Mouse (Mus musculus): ENCODE results near the gene 1700023F06Rik. TPM values are rescaled to one million over a fixed set of nuclear protein-coding genes. Genes with fewer than 3 reads are reported as not detected.
"Not testable (repeated sequence)": the region's sequence is repeated elsewhere in the genome, so short reads cannot be mapped to it uniquely, and the experiment has no call there.

1700023F06Rik gene
- polyA plus RNA-seq, 1 experiment from 2014 or later = 0.27 TPM

DNA sequence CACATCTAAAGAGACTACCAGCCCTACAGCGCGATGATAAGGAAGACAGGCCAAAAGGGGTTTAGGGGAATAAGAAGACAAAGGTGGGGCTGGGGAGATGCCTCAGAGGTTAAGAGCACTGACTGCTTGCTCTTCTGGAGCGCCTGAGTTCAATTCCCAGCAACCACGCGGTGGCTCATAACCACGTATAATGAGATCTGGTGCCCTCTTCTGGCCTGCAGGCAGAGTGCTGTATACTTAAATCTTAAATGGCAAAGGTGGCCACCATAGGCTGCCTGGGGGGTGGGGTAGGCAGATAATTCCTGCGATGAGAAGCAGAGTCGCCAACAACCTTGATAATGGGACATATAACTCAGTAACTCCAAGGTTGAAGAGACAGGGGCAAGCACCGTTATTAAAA, 29.4 kb upstream of the 1700023F06Rik start:
- no peak overlapping the region for H3K4me3 ChIP-seq
- H3K4me1 ChIP-seq (replicated peaks) = peaks cover 29% of the 10 kb centered on the region
- no peak for DNase-seq (ENCODE audit: low spot score)
- H3K27me3 ChIP-seq (ENCODE audit: insufficient read depth, poor library complexity, severe bottlenecking) = no peaks in the 10 kb centered on the region
- H3K36me3 ChIP-seq = peaks cover 59% of the 10 kb centered on the region
- WGBS = 69% methylated on average over 9 of the region's 9 CpGs
- no peak overlapping the region for H3K27ac ChIP-seq
- H3K9me3 ChIP-seq = no peaks in the 10 kb centered on the region

- no peak for DNase-seq (ENCODE audit: low spot score)
- no peak overlapping the region for H3K4me3 ChIP-seq
- H3K9me3 ChIP-seq = no peaks in the 10 kb centered on the region
- H3K27ac ChIP-seq = no peak overlapping the region
- peaks cover 24% of the 10 kb centered on the region for H3K4me1 ChIP-seq (replicated peaks)
- WGBS = 87% methylated on average over 10 of the region's 10 CpGs
- H3K36me3 ChIP-seq = peaks cover 59% of the 10 kb centered on the region
- no peaks in the 10 kb centered on the region for H3K27me3 ChIP-seq (ENCODE audit: insufficient read depth, poor library complexity, severe bottlenecking)
Measured at GRCm38 (mm10) chr11:103236903-103237302, 28.5 kb upstream of the 1700023F06Rik start.

DNA sequence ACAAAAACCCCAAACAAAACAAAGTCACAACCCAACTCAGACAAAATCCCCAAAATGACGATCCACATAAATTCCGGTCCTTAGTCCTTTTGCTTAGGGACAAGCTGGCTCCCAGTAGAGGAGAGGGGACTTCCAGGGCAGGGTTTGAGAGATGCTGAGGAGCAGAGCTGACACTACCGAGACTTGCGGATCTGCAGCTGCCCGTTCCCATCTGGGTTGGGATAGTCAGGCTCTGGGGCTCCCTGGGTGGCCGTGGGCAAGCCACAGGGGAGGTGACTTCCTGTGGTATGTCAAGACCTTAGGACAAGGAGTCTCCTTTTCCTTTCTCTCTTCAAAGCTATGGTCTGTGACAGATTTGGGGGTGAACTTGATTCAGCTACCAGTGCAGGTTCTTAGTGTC, 28.1 kb upstream of the 1700023F06Rik start:
- DNase-seq (ENCODE audit: low spot score) = no peak
- H3K4me1 ChIP-seq (replicated peaks) = peaks cover 20% of the 10 kb centered on the region
- H3K36me3 ChIP-seq = peaks cover 60% of the 10 kb centered on the region
- no peak overlapping the region for H3K27ac ChIP-seq
- 80% methylated on average over 6 of the region's 6 CpGs for WGBS
- no peaks in the 10 kb centered on the region for H3K9me3 ChIP-seq
- H3K27me3 ChIP-seq (ENCODE audit: insufficient read depth, poor library complexity, severe bottlenecking) = no peaks in the 10 kb centered on the region
- H3K4me3 ChIP-seq = no peak overlapping the region

DNA sequence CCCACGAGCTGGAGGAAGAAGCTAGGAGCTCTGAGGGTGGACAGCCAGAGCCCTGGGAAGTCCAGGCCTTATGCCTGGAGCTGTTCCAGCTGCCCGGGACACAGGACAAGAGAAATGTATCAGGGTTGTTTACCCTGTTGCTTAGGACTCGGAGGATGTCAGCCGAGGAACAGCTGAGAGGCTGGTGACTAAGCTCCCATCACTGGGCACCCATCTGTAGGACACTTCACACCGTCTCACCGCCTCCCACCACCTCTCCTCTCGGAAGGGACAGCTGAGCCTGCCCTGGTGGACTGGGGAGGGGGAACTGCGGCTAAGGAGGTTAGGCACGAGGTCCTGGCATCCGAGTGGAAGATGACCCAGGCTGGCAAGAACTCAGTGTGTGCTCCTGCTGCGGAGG, 27.3 kb upstream of the 1700023F06Rik start:
- no peaks in the 10 kb centered on the region for H3K27me3 ChIP-seq (ENCODE audit: insufficient read depth, poor library complexity, severe bottlenecking)
- H3K4me3 ChIP-seq = no peak overlapping the region
- WGBS = 78% methylated on average over 11 of the region's 11 CpGs
- DNase-seq (ENCODE audit: low spot score) = no peak
- H3K27ac ChIP-seq = peak overlapping the region; percentile 9; the same call in 1 of the 2 replicates
- no peaks in the 10 kb centered on the region for H3K9me3 ChIP-seq
- peaks cover 57% of the 10 kb centered on the region for H3K36me3 ChIP-seq
- peaks cover 13% of the 10 kb centered on the region for H3K4me1 ChIP-seq (replicated peaks)

DNA sequence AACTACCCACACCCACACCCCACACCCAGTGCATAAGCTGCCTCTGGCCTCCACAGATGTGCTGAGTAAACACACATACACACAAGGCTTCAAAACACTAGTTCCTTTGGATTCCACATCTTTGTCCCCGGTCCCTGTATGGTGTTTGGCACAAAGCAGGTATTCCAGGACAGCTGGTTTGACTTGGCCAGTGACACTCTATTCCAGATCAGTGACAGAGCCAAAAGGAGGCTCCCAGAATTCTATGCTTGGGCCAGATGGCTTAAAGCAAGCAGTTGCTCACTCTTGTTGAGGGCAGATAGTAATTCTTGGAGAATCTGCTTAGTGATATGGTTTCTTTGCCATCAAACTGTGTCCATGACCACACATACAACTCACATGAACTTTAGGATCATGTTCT, 26.1 kb upstream of the 1700023F06Rik start:
- Histone ChIP-seq H3K27ac (no peak overlapping the region), H3K4me3 (no peak overlapping the region), H3K27me3 (ENCODE audit: insufficient read depth, poor library complexity, severe bottlenecking) (no peaks in the 10 kb centered on the region), H3K4me1 (replicated peaks) (peaks cover 9% of the 10 kb centered on the region), H3K36me3 (peaks cover 57% of the 10 kb centered on the region), H3K9me3 (0 out of 2 replicates have a peak, but pooled peaks cover 1% of the 10 kb centered on the region)
- no peak for DNase-seq (ENCODE audit: low spot score)
- 77% methylated on average over 1 of the region's 1 CpGs for WGBS

DNA sequence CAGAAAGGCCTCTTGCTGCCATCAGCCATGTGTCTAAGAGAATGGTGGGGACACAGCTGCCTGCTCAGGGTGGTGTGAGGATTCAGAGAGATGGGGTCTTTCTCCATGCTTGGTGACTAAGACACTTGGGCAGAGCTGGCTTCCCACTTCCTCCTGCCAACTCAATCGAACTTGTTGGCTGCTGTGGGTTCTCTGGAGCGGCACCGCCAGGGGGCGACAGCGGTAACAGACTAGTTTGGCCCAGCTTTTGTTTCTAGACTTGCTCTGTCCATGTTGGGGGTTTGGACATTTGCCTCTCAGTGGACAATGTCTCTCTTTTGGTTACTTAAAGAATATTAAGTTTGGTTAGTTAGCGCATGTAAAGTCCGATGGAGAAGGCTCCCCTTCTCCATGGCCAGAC, 24.6 kb upstream of the 1700023F06Rik start:
- Histone ChIP-seq H3K9me3 (0 out of 2 replicates have a peak, but pooled peaks cover 3% of the 10 kb centered on the region), H3K27ac (0 out of 2 replicates have a peak overlapping the region, but pooled peaks have one; percentile 45), H3K4me1 (replicated peaks) (peaks cover 9% of the 10 kb centered on the region), H3K4me3 (no peak overlapping the region), H3K27me3 (ENCODE audit: insufficient read depth, poor library complexity, severe bottlenecking) (no peaks in the 10 kb centered on the region), H3K36me3 (peaks cover 54% of the 10 kb centered on the region)
- peak; percentile 78 for DNase-seq (ENCODE audit: low spot score)
- 32% methylated on average over 7 of the region's 7 CpGs for WGBS

DNA sequence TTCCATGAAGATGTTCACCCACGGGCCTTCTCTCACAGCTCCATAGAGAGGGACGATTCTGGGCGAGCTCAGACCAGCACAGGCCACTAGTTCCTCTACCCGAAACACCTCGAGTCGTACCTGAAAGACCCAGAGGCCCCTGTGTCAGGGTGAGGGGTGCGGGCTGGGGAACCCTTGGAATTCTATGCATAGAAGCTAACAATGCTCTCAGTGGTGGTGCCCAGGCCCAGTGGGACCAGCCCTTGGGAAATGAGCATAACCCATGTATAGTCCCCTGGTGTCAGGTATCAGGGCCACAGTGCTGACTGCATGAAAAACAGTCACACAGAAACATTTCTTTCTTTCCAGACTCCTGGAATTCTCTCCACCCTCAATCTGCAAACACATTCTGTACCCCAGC, 23.0 kb upstream of the 1700023F06Rik start:
- H3K4me1 ChIP-seq (replicated peaks) = peaks cover 9% of the 10 kb centered on the region
- peaks cover 51% of the 10 kb centered on the region for H3K36me3 ChIP-seq
- no peak for DNase-seq (ENCODE audit: low spot score)
- H3K27ac ChIP-seq = no peak overlapping the region
- H3K9me3 ChIP-seq = 0 out of 2 replicates have a peak, but pooled peaks cover 3% of the 10 kb centered on the region
- WGBS = 88% methylated on average over 7 of the region's 7 CpGs
- H3K4me3 ChIP-seq = no peak overlapping the region
- no peaks in the 10 kb centered on the region for H3K27me3 ChIP-seq (ENCODE audit: insufficient read depth, poor library complexity, severe bottlenecking)

GRCm38 (mm10) chr11:103230626-103231025, 22.3 kb upstream of the 1700023F06Rik start:
- Histone ChIP-seq H3K36me3 (peaks cover 53% of the 10 kb centered on the region), H3K27me3 (ENCODE audit: insufficient read depth, poor library complexity, severe bottlenecking) (no peaks in the 10 kb centered on the region), H3K9me3 (0 out of 2 replicates have a peak, but pooled peaks cover 3% of the 10 kb centered on the region), H3K4me3 (no peak overlapping the region), H3K27ac (no peak overlapping the region), H3K4me1 (replicated peaks) (peaks cover 9% of the 10 kb centered on the region)
- DNase-seq (ENCODE audit: low spot score) = no peak
- WGBS = 89% methylated on average over 19 of the region's 19 CpGs

GRCm38 (mm10) chr11:103229608-103230007, 21.2 kb upstream of the 1700023F06Rik start:
- no peak overlapping the region for H3K27ac ChIP-seq
- no peaks in the 10 kb centered on the region for H3K27me3 ChIP-seq (ENCODE audit: insufficient read depth, poor library complexity, severe bottlenecking)
- DNase-seq (ENCODE audit: low spot score) = no peak
- H3K36me3 ChIP-seq = peaks cover 62% of the 10 kb centered on the region
- WGBS = 93% methylated on average over 2 of the region's 2 CpGs
- no peak overlapping the region for H3K4me3 ChIP-seq
- 0 out of 2 replicates have a peak, but pooled peaks cover 3% of the 10 kb centered on the region for H3K9me3 ChIP-seq
- H3K4me1 ChIP-seq (replicated peaks) = peaks cover 9% of the 10 kb centered on the region

- H3K36me3 ChIP-seq = peaks cover 82% of the 10 kb centered on the region
- DNase-seq (ENCODE audit: low spot score) = no peak
- peak overlapping the region; percentile 65 for H3K27ac ChIP-seq
- 62% methylated on average over 18 of the region's 18 CpGs for WGBS
- H3K9me3 ChIP-seq = no peaks in the 10 kb centered on the region
- H3K4me3 ChIP-seq = no peak overlapping the region
- peaks cover 13% of the 10 kb centered on the region for H3K27me3 ChIP-seq (ENCODE audit: insufficient read depth, poor library complexity, severe bottlenecking)
- H3K4me1 ChIP-seq (replicated peaks) = 0 out of 2 replicates have a peak, but pooled peaks cover 3% of the 10 kb centered on the region
Measured at GRCm38 (mm10) chr11:103223951-103224456, 15.6 kb upstream of the 1700023F06Rik start.

- DNase-seq (ENCODE audit: low spot score) = no peak
- WGBS = 91% methylated on average over 10 of the region's 10 CpGs
- H3K4me3 ChIP-seq = no peak overlapping the region
- peaks cover 76% of the 10 kb centered on the region for H3K36me3 ChIP-seq
- H3K27me3 ChIP-seq (ENCODE audit: insufficient read depth, poor library complexity, severe bottlenecking) = peaks cover 19% of the 10 kb centered on the region
- peaks cover 5% of the 10 kb centered on the region for H3K4me1 ChIP-seq (replicated peaks)
- H3K27ac ChIP-seq = no peak overlapping the region
- no peaks in the 10 kb centered on the region for H3K9me3 ChIP-seq
Measured at GRCm38 (mm10) chr11:103223444-103223843, 15.1 kb upstream of the 1700023F06Rik start.

DNA sequence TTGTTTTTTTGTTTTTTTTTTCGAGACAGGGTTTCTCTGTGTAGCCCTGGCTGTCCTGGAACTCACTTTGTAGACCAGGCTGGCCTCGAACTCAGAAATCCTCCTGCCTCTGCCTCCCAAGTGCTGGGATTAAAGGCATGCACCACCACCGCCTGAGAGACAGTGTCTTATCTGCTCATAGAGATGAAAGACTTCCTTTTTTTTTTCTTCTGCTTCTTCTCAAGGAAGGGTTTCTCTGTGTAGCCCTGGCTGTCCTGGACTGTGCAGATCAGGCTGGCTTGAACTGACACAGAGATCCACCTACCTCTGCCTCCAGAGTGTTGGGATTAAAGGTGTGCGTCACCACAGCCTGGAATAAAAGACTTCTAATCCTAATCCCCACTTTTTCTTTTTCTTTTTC, 14.4 kb upstream of the 1700023F06Rik start:
- peaks cover 13% of the 10 kb centered on the region for H3K4me1 ChIP-seq (replicated peaks)
- not testable (repeated sequence) for H3K4me3 ChIP-seq; H3K9me3 ChIP-seq; H3K27ac ChIP-seq; DNase-seq (ENCODE audit: low spot score)
- 83% methylated on average over 4 of the region's 4 CpGs for WGBS
- H3K36me3 ChIP-seq = peaks cover 74% of the 10 kb centered on the region
- peaks cover 25% of the 10 kb centered on the region for H3K27me3 ChIP-seq (ENCODE audit: insufficient read depth, poor library complexity, severe bottlenecking)

GRCm38 (mm10) chr11:103221437-103221836, 13.1 kb upstream of the 1700023F06Rik start:
- 91% methylated on average over 6 of the region's 6 CpGs for WGBS
- DNase-seq (ENCODE audit: low spot score) = no peak
- Histone ChIP-seq H3K27me3 (ENCODE audit: insufficient read depth, poor library complexity, severe bottlenecking) (peaks cover 35% of the 10 kb centered on the region), H3K36me3 (peaks cover 62% of the 10 kb centered on the region), H3K9me3 (no peaks in the 10 kb centered on the region), H3K4me3 (no peak overlapping the region), H3K4me1 (replicated peaks) (peaks cover 16% of the 10 kb centered on the region), H3K27ac (no peak overlapping the region)

DNA sequence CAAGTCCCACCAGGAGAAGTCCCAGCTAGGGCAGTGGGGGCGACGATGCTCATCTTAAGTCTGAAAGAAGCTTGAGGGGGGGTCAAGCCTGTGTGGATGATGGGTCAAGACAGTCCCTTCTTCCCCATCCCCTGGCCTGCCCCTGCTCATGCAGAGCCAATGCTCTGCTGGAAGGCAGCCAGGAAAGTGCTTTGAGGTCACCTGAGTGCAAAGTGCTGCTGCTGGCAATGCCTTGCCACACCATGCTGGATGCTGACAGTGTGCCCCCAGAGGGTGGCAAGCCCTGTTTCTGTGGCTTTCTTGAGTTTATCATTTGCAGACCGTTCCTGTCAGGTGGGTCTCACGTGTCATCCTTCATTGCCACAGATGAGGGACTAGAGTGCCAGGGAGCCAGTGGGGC, 11.6 kb upstream of the 1700023F06Rik start:
- Histone ChIP-seq H3K27me3 (ENCODE audit: insufficient read depth, poor library complexity, severe bottlenecking) (peaks cover 37% of the 10 kb centered on the region), H3K4me3 (no peak overlapping the region), H3K4me1 (replicated peaks) (peaks cover 16% of the 10 kb centered on the region), H3K27ac (no peak overlapping the region), H3K36me3 (peaks cover 49% of the 10 kb centered on the region), H3K9me3 (no peaks in the 10 kb centered on the region)
- DNase-seq (ENCODE audit: low spot score) = no peak
- 84% methylated on average over 4 of the region's 4 CpGs for WGBS

Measured in hindbrain, embryonic 10.5 days (tissue).